Mouse (Mus musculus) naive thymus-derived CD4-positive, alpha-beta T cell, adult 2 months (primary cell): ENCODE results near the gene Adssl1.

Experiments used
- DNase-seq: peaks from one replicate; pipeline ENCODE4 v3.0.0-alpha.2; 2011; ENCODE audit warnings: low read depth

Gene Adssl1

GRCm38 (mm10) chr12:112623742-112624141 is 3.9 kb downstream of the Adssl1 start:
- peak; percentile 77 for DNase-seq

- no peak for DNase-seq
Observed at GRCm38 (mm10) chr12:112625700-112626099, 5.9 kb downstream of the Adssl1 start.

GRCm38 (mm10) chr12:112626455-112626854 is 6.6 kb downstream of the Adssl1 start:
- no peak for DNase-seq

- peak; percentile 48 for DNase-seq
Observed at GRCm38 (mm10) chr12:112627097-112627881, 7.4 kb downstream of the Adssl1 start.

- no peak for DNase-seq
Observed at GRCm38 (mm10) chr12:112628197-112628596, 8.4 kb downstream of the Adssl1 start.

GRCm38 (mm10) chr12:112628928-112629721 is 9.3 kb downstream of the Adssl1 start:
- peak; percentile 79 for DNase-seq

GRCm38 (mm10) chr12:112630029-112630428 is 10.2 kb downstream of the Adssl1 start:
- DNase-seq, result no peak

- DNase-seq, result no peak
Observed at GRCm38 (mm10) chr12:112630796-112631195, 11.0 kb downstream of the Adssl1 start.

- DNase-seq, result no peak
Observed at GRCm38 (mm10) chr12:112631472-112631871, 11.6 kb downstream of the Adssl1 start.

GRCm38 (mm10) chr12:112632084-112632777 is 12.4 kb downstream of the Adssl1 start:
- no peak for DNase-seq

- DNase-seq, result no peak
Observed at GRCm38 (mm10) chr12:112632907-112633306, 13.1 kb downstream of the Adssl1 start.

- DNase-seq, result no peak
Observed at GRCm38 (mm10) chr12:112633686-112634085, 13.8 kb downstream of the Adssl1 start.

- DNase-seq, result no peak
Observed at GRCm38 (mm10) chr12:112639526-112639925, 19.7 kb downstream of the Adssl1 start.

- DNase-seq, result no peak
Observed at GRCm38 (mm10) chr12:112643126-112643525, 23.3 kb downstream of the Adssl1 start.

GRCm38 (mm10) chr12:112644180-112644854 is 24.5 kb downstream of the Adssl1 start, which contains the start of gene Siva1:
Gene Siva1 (plus strand): TSS chr12:112644679.
- peak; percentile 97 for DNase-seq

GRCm38 (mm10) chr12:112644855-112645506 is 25.1 kb downstream of the Adssl1 start:
- DNase-seq, result no peak

- DNase-seq, result no peak
Observed at GRCm38 (mm10) chr12:112646139-112646538, 26.3 kb downstream of the Adssl1 start.

- DNase-seq, result no peak
Observed at GRCm38 (mm10) chr12:112648081-112648480, 28.2 kb downstream of the Adssl1 start.

- DNase-seq, result no peak
Observed at GRCm38 (mm10) chr12:112651778-112652439, 32.1 kb downstream of the Adssl1 start.

- DNase-seq, result peak; percentile 90
Observed at GRCm38 (mm10) chr12:112653157-112653824, 33.4 kb downstream of the Adssl1 start.
